Mouse (Mus musculus): ENCODE results near the gene Ptch2.

DNA sequence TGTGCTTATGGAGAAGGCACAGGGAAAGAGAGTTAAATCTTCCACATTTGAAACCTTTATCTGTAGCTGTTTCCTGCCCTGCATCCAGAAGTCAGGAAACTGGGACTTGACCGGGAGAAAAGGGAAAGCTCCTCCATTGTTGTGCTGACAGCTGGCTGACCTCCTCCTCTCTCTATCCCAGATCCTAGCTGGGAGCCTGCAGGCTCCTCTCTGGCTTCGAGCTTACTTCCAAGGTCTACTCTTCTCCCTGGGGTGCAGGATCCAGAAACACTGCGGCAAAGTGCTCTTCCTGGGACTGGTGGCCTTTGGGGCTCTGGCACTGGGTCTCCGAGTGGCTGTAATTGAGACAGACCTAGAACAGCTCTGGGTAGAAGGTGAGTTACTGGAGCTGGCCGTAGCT lies 791 bp downstream of the Ptch2 start:
- no peak for TF ChIP-seq MAFK (IDR thresholded peaks at IDR 0.05; ENCODE audit: insufficient read depth, low read depth, low read length)
- TF ChIP-seq HCFC1 (IDR thresholded peaks at IDR 0.05; ENCODE audit: borderline replicate concordance, insufficient read depth, low read length), result no peak
- no peak for TF ChIP-seq ZC3H11A (IDR thresholded peaks at IDR 0.05; ENCODE audit: borderline replicate concordance, low read depth, low read length)
- no peak for TF ChIP-seq CHD2 (IDR thresholded peaks at IDR 0.05; ENCODE audit: low read depth, low read length)
